Mouse (Mus musculus) frontal cortex, postnatal 14 days (tissue): Measurements from ENCODE around the gene Patl1.
"Not testable (repeated sequence)": the region's sequence is repeated elsewhere in the genome, so short reads cannot be mapped to it uniquely, and the experiment has no call there.

Experiments
- DNase-seq, 2 experiments: peaks; one replicate each; pipeline ENCODE4 v3.0.0; 2022; ENCODE audit warnings: low spot score in 2 of 2

The Patl1 gene

GRCm38 (mm10) chr19:11966201-11966636 is 54.0 kb downstream of the Patl1 start:
- peak; percentile 33 to 49 for DNase-seq

- DNase-seq, result no peak
Observed at GRCm38 (mm10) chr19:11969155-11970050, 57.2 kb downstream of the Patl1 start.

GRCm38 (mm10) chr19:11973511-11974222 is 61.5 kb downstream of the Patl1 start:
- DNase-seq, result no peak

- no peak for DNase-seq
Observed at GRCm38 (mm10) chr19:11974223-11974540, 62.0 kb downstream of the Patl1 start.

- no peak for DNase-seq
Observed at GRCm38 (mm10) chr19:11975683-11976082, 63.5 kb downstream of the Patl1 start.

GRCm38 (mm10) chr19:11977363-11977762 is 65.2 kb downstream of the Patl1 start:
- no peak for DNase-seq

- DNase-seq, result no peak
Observed at GRCm38 (mm10) chr19:11980471-11980870, 68.3 kb downstream of the Patl1 start.

GRCm38 (mm10) chr19:11984614-11985013 is 72.4 kb downstream of the Patl1 start:
- not testable (repeated sequence) for DNase-seq

- no peak for DNase-seq
Observed at GRCm38 (mm10) chr19:11987841-11988240, 75.6 kb downstream of the Patl1 start.

- DNase-seq, result no peak
Observed at GRCm38 (mm10) chr19:11989334-11989733, 77.1 kb downstream of the Patl1 start.

GRCm38 (mm10) chr19:11992034-11992433 is 79.8 kb downstream of the Patl1 start:
- no peak for DNase-seq

GRCm38 (mm10) chr19:11992441-11993029 is 80.3 kb downstream of the Patl1 start:
- DNase-seq, result no peak
